Mouse (Mus musculus): ENCODE measurements around the gene Zranb2.

GRCm38 (mm10) chr3:157502216-157502615 is 31.7 kb upstream of the Zranb2 start:
- TF ChIP-seq POLR2AphosphoS2 (IDR thresholded peaks at IDR 0.05; ENCODE audit: insufficient read length, low read depth) (no peak), POLR2A (IDR thresholded peaks at IDR 0.05; ENCODE audit: insufficient read length, low read depth) (no peak), USF1 (IDR thresholded peaks at IDR 0.05; ENCODE audit: low read depth) (no peak), MYOD1 (IDR thresholded peaks at IDR 0.05; ENCODE audit: control insufficient read depth in 1 of 3, insufficient read length in 2 of 3, low read depth in 2 of 3) (no peak), MAX (IDR thresholded peaks at IDR 0.05; ENCODE audit: low read depth) (no peak), MYOG (IDR thresholded peaks at IDR 0.05; ENCODE audit: control insufficient read depth in 1 of 3, insufficient read depth in 1 of 3, insufficient read length in 2 of 3, low read depth in 2 of 3) (no peak), E2F4 (IDR thresholded peaks at IDR 0.05; ENCODE audit: insufficient read depth) (no peak), TCF12 (IDR thresholded peaks at IDR 0.05; ENCODE audit: insufficient read depth, poor library complexity, severe bottlenecking) (no peak), SRF (IDR thresholded peaks at IDR 0.05; ENCODE audit: control insufficient read depth, insufficient read length, low read depth) (no peak), REST (IDR thresholded peaks at IDR 0.05; ENCODE audit: insufficient read depth, insufficient read length) (no peak), TCF3 (IDR thresholded peaks at IDR 0.05; ENCODE audit: insufficient read length, low read depth) (no peak)
